Comparison of ENCODE assay signal across 22 mouse cellular contexts in the genomic region with DNA sequence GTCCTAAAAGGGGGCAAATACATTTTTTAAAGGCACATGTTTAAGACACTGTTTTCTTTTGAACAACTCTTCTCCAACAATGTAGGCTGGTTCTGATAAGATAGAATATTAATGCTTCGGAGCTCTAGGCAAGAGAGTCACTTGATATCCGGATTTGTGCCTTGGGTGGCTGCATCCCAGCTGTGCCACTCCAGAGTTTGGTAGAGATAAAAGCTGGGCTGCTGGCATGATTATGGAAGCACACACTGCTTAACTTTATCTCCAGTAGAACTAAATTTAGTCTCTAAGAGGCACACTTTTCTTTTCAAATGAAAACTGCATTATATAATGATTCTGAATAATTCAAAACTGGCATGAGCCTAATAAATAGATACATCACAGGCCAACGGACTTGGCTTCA.
A peak's percentile ranks its signal among the peaks of the same experiment; 100 is the strongest.
DNase-seq lines count a peak whose midpoint lies in the region; ATAC-seq lines count a peak whose summit lies in the region.
"Had no signal": no experiment of that assay in that cellular context is flagged by ENCODE, and none has a peak within 500 bp of the region (broad histone marks: within the 10 kb centered on the region; RNA-seq: fewer than 3 reads in every experiment).

No protein-coding gene starts in this region.

- no peak for DNase-seq in frontal cortex, postnatal 36 days (ENCODE audit: low spot score in 2 of 2)
- DNase-seq in heart, adult 18-20 months: peak; percentile 21 to 59
- no peak for DNase-seq in heart, postnatal 36 days
- peak; percentile 24 for DNase-seq in heart, adult 8-10 months (ENCODE audit: low spot score)
- no peak for DNase-seq in heart, postnatal 25 days (ENCODE audit: low spot score)
- DNase-seq in brain, adult 2 months (ENCODE audit: low read depth, low spot score): peak; percentile 40
- DNase-seq: adrenal gland, adult 8-10 months; adrenal gland, postnatal 14 days; adrenal gland, postnatal 36 days; B cell, adult 2 months; cerebellum, adult 11 months; cerebellum, adult 18-20 months; cerebellum, adult 8-10 months; cerebellum, adult 9-11 months; cerebellum, postnatal 14 days; cerebellum, postnatal 36 days; embryo, embryonic 11 days had no signal

- intact Hi-C loops in heart, postnatal 36 days (cut with DNase I): no loop called here
- intact Hi-C loops in heart, postnatal 25 days (cut with DNase I): no loop called here

- ATAC-seq in frontal cortex, adult (ENCODE audit: low TSS enrichment): peak; percentile 64
- ATAC-seq: activated CD4-positive, CD25-positive, alpha-beta regulatory T cell, adult 4 months; CD4-positive, CD25-positive, alpha-beta regulatory T cell, adult 4 months; forebrain, embryonic 14.5 days; Patski had no signal

Comparison
In these comparisons a context has a peak if more than half of its experiments do, and no peak if none do; other contexts are left out.
1. DNase-seq: peak in heart, adult 18-20 months (2 of 2), heart, adult 8-10 months (single experiment) and brain, adult 2 months (single experiment); none in frontal cortex, postnatal 36 days (0 of 2), heart, postnatal 36 days (0 of 2) and heart, postnatal 25 days (single experiment).